Mouse (Mus musculus) liver, embryonic 13.5 days (tissue): Measurements from ENCODE around the gene Pim3. TPM values are rescaled to one million over a fixed set of nuclear protein-coding genes. Genes with fewer than 3 reads are reported as not detected.

Experiments used
- ATAC-seq: fragments of 200-750 bp; cut with Nextera tagmentation; 2 replicates; pipeline ENCODE4 v1.8.0; 2017; ENCODE audit warnings: low read depth, mild to moderate bottlenecking, moderate number of reproducible peaks, moderate library complexity
- DNase-seq: peaks from one replicate; pipeline ENCODE4 v3.0.0; 2022
- H3K27ac ChIP-seq: fragments of 300-500 bp; sonication (generic); 2 replicates; pipeline ENCODE4 v1.5.1; 2015; ENCODE audit warnings: moderate library complexity, mild to moderate bottlenecking, inconsistent platforms
- H3K27me3 ChIP-seq: fragments of 300-500 bp; sonication (generic); 2 replicates; pipeline ENCODE4 v1.6.1; 2015; ENCODE audit warnings: mild to moderate bottlenecking, inconsistent platforms
- H3K36me3 ChIP-seq: fragments of 300-500 bp; sonication (generic); 2 replicates; pipeline ENCODE4 v1.6.1; 2015; ENCODE audit warnings: mild to moderate bottlenecking, inconsistent platforms
- H3K4me1 ChIP-seq: fragments of 300-500 bp; sonication (generic); replicated peaks from 2 replicates; pipeline ENCODE4 v1.6.1; 2015; ENCODE audit warnings: inconsistent platforms
- H3K4me2 ChIP-seq: fragments of 300-500 bp; sonication (generic); 2 replicates; pipeline ENCODE4 v1.6.1; 2015; ENCODE audit warnings: inconsistent platforms, mild to moderate bottlenecking, moderate library complexity
- H3K4me3 ChIP-seq: fragments of 300-500 bp; sonication (generic); replicated peaks from 2 replicates; pipeline ENCODE4 v1.5.1; 2015; ENCODE audit warnings: mild to moderate bottlenecking, inconsistent platforms
- H3K9ac ChIP-seq: fragments of 300-500 bp; sonication (generic); 2 replicates; pipeline ENCODE4 v1.6.1; 2015; ENCODE audit warnings: mild to moderate bottlenecking, inconsistent platforms
- H3K9me3 ChIP-seq: fragments of 300-500 bp; sonication (generic); replicated peaks from 2 replicates; pipeline ENCODE4 v1.6.1; 2016; ENCODE audit warnings: inconsistent platforms
- WGBS: fragments of 180-500 bp; shearing (Covaris S2); methylation state at CpG from one replicate; pipeline ENCODE4 v1.1.7; 2015; ENCODE audit not compliant: insufficient replicate concordance; 5-methylcytosine and 5-hydroxymethylcytosine counted together
- polyA plus RNA-seq: library from polyadenylated mRNA; unstranded; fragments of >200 nt; fragmentation: Nextera tagmentation; extraction: Ambion mirVana; gene quantifications from 2 replicates; pipeline ENCODE4 v1.2.1, GENCODE M21; 2015

The Pim3 gene
- polyA plus RNA-seq, 1 experiment from 2014 or later: 15.1 TPM

GRCm38 (mm10) chr15:88827466-88827865 is 34.5 kb upstream of the Pim3 start:
- DNase-seq (no peak), ATAC-seq (peak; percentile 2; the same call in 1 of the 2 replicates)
- no peaks in the 10 kb centered on the region for H3K9me3 ChIP-seq
- peaks cover 43% of the 10 kb centered on the region for H3K36me3 ChIP-seq
- no peak overlapping the region for H3K4me2 ChIP-seq
- no peak overlapping the region for H3K4me3 ChIP-seq
- no peak overlapping the region for H3K9ac ChIP-seq
- WGBS: 82% methylated on average over 6 of the region's 6 CpGs
- peaks cover 8% of the 10 kb centered on the region; the same call in 1 of the 2 replicates for H3K4me1 ChIP-seq
- H3K27me3 ChIP-seq: no peaks in the 10 kb centered on the region
- no peak overlapping the region for H3K27ac ChIP-seq

- Histone ChIP-seq H3K36me3 (peaks cover 35% of the 10 kb centered on the region), H3K4me1 (peaks cover 10% of the 10 kb centered on the region; the same call in 1 of the 2 replicates), H3K9ac (no peak overlapping the region), H3K4me2 (no peak overlapping the region), H3K27ac (no peak overlapping the region), H3K27me3 (no peaks in the 10 kb centered on the region), H3K9me3 (no peaks in the 10 kb centered on the region), H3K4me3 (no peak overlapping the region)
- ATAC-seq (peak; percentile 45), DNase-seq (peak; percentile 52)
- 30% methylated on average over 9 of the region's 9 CpGs for WGBS
Measured at GRCm38 (mm10) chr15:88827991-88828799, 33.8 kb upstream of the Pim3 start.

- Histone ChIP-seq H3K4me3 (no peak overlapping the region), H3K4me2 (no peak overlapping the region), H3K4me1 (peaks cover 10% of the 10 kb centered on the region; the same call in 1 of the 2 replicates), H3K9ac (no peak overlapping the region), H3K36me3 (peaks cover 27% of the 10 kb centered on the region), H3K27me3 (no peaks in the 10 kb centered on the region), H3K27ac (no peak overlapping the region), H3K9me3 (no peaks in the 10 kb centered on the region)
- 50% methylated on average over 16 of the region's 17 CpGs for WGBS
- ATAC-seq (peak; percentile 76), DNase-seq (peak; percentile 62)
Measured at GRCm38 (mm10) chr15:88828800-88829705, 32.9 kb upstream of the Pim3 start.

- no peaks in the 10 kb centered on the region for H3K9me3 ChIP-seq
- H3K36me3 ChIP-seq: peaks cover 18% of the 10 kb centered on the region
- no peaks in the 10 kb centered on the region for H3K27me3 ChIP-seq
- WGBS: 63% methylated on average over 6 of the region's 6 CpGs
- H3K27ac ChIP-seq: no peak overlapping the region
- no peak overlapping the region for H3K9ac ChIP-seq
- H3K4me3 ChIP-seq: no peak overlapping the region
- DNase-seq: no peak
- no peak for ATAC-seq
- H3K4me1 ChIP-seq: peaks cover 10% of the 10 kb centered on the region; the same call in 1 of the 2 replicates
- no peak overlapping the region for H3K4me2 ChIP-seq
Measured at GRCm38 (mm10) chr15:88829791-88830440, 32.1 kb upstream of the Pim3 start.

GRCm38 (mm10) chr15:88830696-88831095 is 31.3 kb upstream of the Pim3 start:
- ATAC-seq (no peak), DNase-seq (no peak)
- Histone ChIP-seq H3K4me3 (no peak overlapping the region), H3K27me3 (no peaks in the 10 kb centered on the region), H3K36me3 (peaks cover 10% of the 10 kb centered on the region), H3K27ac (no peak overlapping the region), H3K4me1 (peaks cover 10% of the 10 kb centered on the region; the same call in 1 of the 2 replicates), H3K9me3 (no peaks in the 10 kb centered on the region), H3K4me2 (no peak overlapping the region), H3K9ac (no peak overlapping the region)
- WGBS: 68% methylated on average over 5 of the region's 5 CpGs

GRCm38 (mm10) chr15:88831482-88831881 is 30.5 kb upstream of the Pim3 start:
- Histone ChIP-seq H3K27ac (no peak overlapping the region), H3K4me3 (no peak overlapping the region), H3K27me3 (no peaks in the 10 kb centered on the region), H3K4me2 (no peak overlapping the region), H3K36me3 (peaks cover 2% of the 10 kb centered on the region; the same call in 1 of the 2 replicates), H3K9ac (no peak overlapping the region), H3K9me3 (no peaks in the 10 kb centered on the region), H3K4me1 (peaks cover 15% of the 10 kb centered on the region)
- no peak for DNase-seq
- ATAC-seq: no peak
- 49% methylated on average over 5 of the region's 5 CpGs for WGBS

GRCm38 (mm10) chr15:88832536-88832935 is 29.4 kb upstream of the Pim3 start:
- ATAC-seq: no peak
- Histone ChIP-seq H3K4me2 (no peak overlapping the region), H3K36me3 (no peaks in the 10 kb centered on the region), H3K9ac (no peak overlapping the region), H3K27ac (no peak overlapping the region), H3K9me3 (no peaks in the 10 kb centered on the region), H3K4me1 (peaks cover 25% of the 10 kb centered on the region), H3K27me3 (peaks cover 6% of the 10 kb centered on the region), H3K4me3 (no peak overlapping the region)
- no peak for DNase-seq
- 70% methylated on average over 9 of the region's 9 CpGs for WGBS

- whole genome bisulfite sequencing: 71% methylated on average over 6 of the region's 6 CpGs
- peaks cover 37% of the 10 kb centered on the region for H3K4me1 ChIP-seq
- H3K4me3 ChIP-seq: no peak overlapping the region
Measured at GRCm38 (mm10) chr15:88836031-88836430, 26.0 kb upstream of the Pim3 start.

GRCm38 (mm10) chr15:88836571-88836970 is 25.4 kb upstream of the Pim3 start:
- Histone ChIP-seq H3K27me3 (peaks cover 19% of the 10 kb centered on the region), H3K4me1 (peaks cover 37% of the 10 kb centered on the region)

More at GRCm38 (mm10) chr15:88836031-88836430, 26.0 kb upstream of the Pim3 start:
- Histone ChIP-seq H3K9ac (no peak overlapping the region), H3K27me3 (peaks cover 19% of the 10 kb centered on the region), H3K27ac (no peak overlapping the region), H3K9me3 (no peaks in the 10 kb centered on the region), H3K36me3 (no peaks in the 10 kb centered on the region), H3K4me2 (no peak overlapping the region)
- DNase-seq: no peak
- no peak for ATAC-seq

GRCm38 (mm10) chr15:88837199-88837932 is 24.6 kb upstream of the Pim3 start:
- no peak overlapping the region for H3K27ac ChIP-seq
- ATAC-seq: peak; percentile 52
- peaks cover 19% of the 10 kb centered on the region for H3K27me3 ChIP-seq
- 2% methylated on average over 39 of the region's 39 CpGs for WGBS
- H3K4me2 ChIP-seq: peak overlapping the region; percentile 69
- H3K4me3 ChIP-seq: peak overlapping the region; percentile 56
- peak; percentile 19 for DNase-seq
- no peaks in the 10 kb centered on the region for H3K9me3 ChIP-seq
- peaks cover 35% of the 10 kb centered on the region for H3K4me1 ChIP-seq
- peak overlapping the region; percentile 29; the same call in 1 of the 2 replicates for H3K9ac ChIP-seq
- no peaks in the 10 kb centered on the region for H3K36me3 ChIP-seq

More at GRCm38 (mm10) chr15:88836571-88836970, 25.4 kb upstream of the Pim3 start:
- no peaks in the 10 kb centered on the region for H3K36me3 ChIP-seq
- peak overlapping the region; percentile 69; the same call in 1 of the 2 replicates for H3K4me2 ChIP-seq
- H3K27ac ChIP-seq: no peak overlapping the region
- no peak overlapping the region for H3K9ac ChIP-seq
- DNase-seq (no peak), ATAC-seq (no peak)
- no peak overlapping the region for H3K4me3 ChIP-seq
- WGBS: 48% methylated on average over 5 of the region's 5 CpGs
- no peaks in the 10 kb centered on the region for H3K9me3 ChIP-seq
